Mouse (Mus musculus) layer of hippocampus, adult 2 months (tissue): ENCODE data around the gene Scd4. TPM values are rescaled to one million over a fixed set of nuclear protein-coding genes. Genes with fewer than 3 reads are reported as not detected.
"Not testable (repeated sequence)": the region's sequence is repeated elsewhere in the genome, so short reads cannot be mapped to it uniquely, and the experiment has no call there.

Experiments
- DNase-seq, 2 experiments: peaks; one replicate each; pipeline ENCODE4 v3.0.0; 2022; ENCODE audit warnings: low spot score in 2 of 2
- H3K27ac ChIP-seq: fragments of 200-600 bp; 2 replicates; pipeline ENCODE4 v1.8.1; 2022
- H3K4me3 ChIP-seq: fragments of 200-600 bp; 2 replicates; pipeline ENCODE4 v1.8.1; 2022; ENCODE audit warnings: mild to moderate bottlenecking
- CTCF ChIP-seq: fragments of 200-600 bp; conservative IDR thresholded peaks from 2 replicates; pipeline ENCODE4 v1.8.1; 2022; ENCODE audit warnings: antibody characterized with exemption, mild to moderate bottlenecking, moderate library complexity
- total RNA-seq, 2 experiments: library from RNA; stranded (reverse); gene quantifications; 2 replicates each; pipeline ENCODE4 v1.2.3; 2021

Gene Scd4
- total RNA-seq, 2 experiments from 2014 or later = 2.3 to 2.5 TPM

- DNase-seq = no peak
- peak overlapping the region; percentile 83; the same call in 1 of the 2 replicates for H3K27ac ChIP-seq
- no peak overlapping the region for H3K4me3 ChIP-seq
- no peak for TF ChIP-seq CTCF
Observed at GRCm38 (mm10) chr19:44313066-44313465, 19.8 kb upstream of the Scd4 start.

- TF ChIP-seq CTCF = no peak
- Histone ChIP-seq H3K4me3 (peak overlapping the region; percentile 64), H3K27ac (peak overlapping the region; percentile 97)
- DNase-seq = peak; percentile 74 to 77
Observed at GRCm38 (mm10) chr19:44314327-44314759, 18.5 kb upstream of the Scd4 start.

GRCm38 (mm10) chr19:44314871-44315414, 17.9 kb upstream of the Scd4 start:
- DNase-seq = peak in 1 of 2 experiments; percentile 45
- Histone ChIP-seq H3K27ac (peak overlapping the region; percentile 97), H3K4me3 (peak overlapping the region; percentile 64)
- TF ChIP-seq CTCF = no peak

GRCm38 (mm10) chr19:44316752-44317315, 16.1 kb upstream of the Scd4 start:
- H3K4me3 ChIP-seq = no peak overlapping the region
- no peak for DNase-seq
- H3K27ac ChIP-seq = no peak overlapping the region
- no peak for TF ChIP-seq CTCF

- H3K27ac ChIP-seq = no peak overlapping the region
- no peak for TF ChIP-seq CTCF
- no peak for DNase-seq
- H3K4me3 ChIP-seq = no peak overlapping the region
Observed at GRCm38 (mm10) chr19:44317391-44317790, 15.5 kb upstream of the Scd4 start.

GRCm38 (mm10) chr19:44318545-44318944, 14.3 kb upstream of the Scd4 start:
- no peak for DNase-seq
- Histone ChIP-seq H3K27ac (no peak overlapping the region), H3K4me3 (no peak overlapping the region)
- peak; percentile 56 for TF ChIP-seq CTCF

- H3K27ac ChIP-seq = no peak overlapping the region
- TF ChIP-seq CTCF = no peak
- DNase-seq = no peak
- no peak overlapping the region for H3K4me3 ChIP-seq
Observed at GRCm38 (mm10) chr19:44320316-44320715, 12.6 kb upstream of the Scd4 start.

- no peak for TF ChIP-seq CTCF
- DNase-seq = no peak
- Histone ChIP-seq H3K4me3 (no peak overlapping the region), H3K27ac (peak overlapping the region; percentile 70)
Observed at GRCm38 (mm10) chr19:44321201-44321600, 11.7 kb upstream of the Scd4 start.

GRCm38 (mm10) chr19:44321631-44322030, 11.3 kb upstream of the Scd4 start:
- DNase-seq = no peak
- TF ChIP-seq CTCF = no peak
- peak overlapping the region; percentile 70 for H3K27ac ChIP-seq

GRCm38 (mm10) chr19:44329566-44329965, 3.3 kb upstream of the Scd4 start:
- no peak for DNase-seq
- TF ChIP-seq CTCF = no peak

More at GRCm38 (mm10) chr19:44321631-44322030, 11.3 kb upstream of the Scd4 start:
- no peak overlapping the region for H3K4me3 ChIP-seq

GRCm38 (mm10) chr19:44331128-44331527, 1.8 kb upstream of the Scd4 start:
- H3K4me3 ChIP-seq, H3K27ac ChIP-seq, DNase-seq: not testable (repeated sequence)

More at GRCm38 (mm10) chr19:44329566-44329965, 3.3 kb upstream of the Scd4 start:
- H3K4me3 ChIP-seq = no peak overlapping the region
- H3K27ac ChIP-seq = no peak overlapping the region

GRCm38 (mm10) chr19:44331911-44332310, 981 bp upstream of the Scd4 start:
- no peak for TF ChIP-seq CTCF
- Histone ChIP-seq H3K27ac (no peak overlapping the region), H3K4me3 (no peak overlapping the region)
- DNase-seq = no peak

GRCm38 (mm10) chr19:44332326-44332725, 566 bp upstream of the Scd4 start:
- DNase-seq = peak; percentile 27 to 61
- no peak for TF ChIP-seq CTCF
- Histone ChIP-seq H3K27ac (peak overlapping the region; percentile 63; the same call in 1 of the 2 replicates), H3K4me3 (no peak overlapping the region)

- H3K4me3 ChIP-seq = no peak overlapping the region
- no peak for DNase-seq
- TF ChIP-seq CTCF = no peak
Observed at GRCm38 (mm10) chr19:44333991-44334390, 1.1 kb downstream of the Scd4 start.

More at GRCm38 (mm10) chr19:44333991-44334390, 1.1 kb downstream of the Scd4 start:
- 0 out of 2 replicates have a peak overlapping the region, but pooled peaks have one; percentile 63 for H3K27ac ChIP-seq
